Mouse (Mus musculus) B cell, adult 2 months (primary cell): ENCODE measurements around the gene Rhbdd1.

Experiments used
- DNase-seq, 2 experiments: peaks; one replicate each; pipeline ENCODE4 v3.0.0; 2022

The Rhbdd1 gene

GRCm38 (mm10) chr1:82316111-82316745 lies at the start of gene Rhbdd1:
Rhbdd1 (plus strand) TSS chr1:82316452.
- peak; percentile 94 to 95 for DNase-seq

GRCm38 (mm10) chr1:82267547-82267946 lies 48.7 kb upstream of the Rhbdd1 start:
- no peak for DNase-seq

- no peak for DNase-seq
These were observed 44.0 kb upstream of the Rhbdd1 start for GRCm38 (mm10) chr1:82272231-82272630.

- no peak for DNase-seq
These were observed 42.7 kb upstream of the Rhbdd1 start for GRCm38 (mm10) chr1:82273529-82273928.

GRCm38 (mm10) chr1:82274361-82274760 lies 41.9 kb upstream of the Rhbdd1 start:
- DNase-seq, result no peak

GRCm38 (mm10) chr1:82279768-82280167 lies 36.5 kb upstream of the Rhbdd1 start:
- no peak for DNase-seq

- DNase-seq, result no peak
These were observed 34.4 kb upstream of the Rhbdd1 start for GRCm38 (mm10) chr1:82281823-82282222.

GRCm38 (mm10) chr1:82282992-82283611 lies 33.1 kb upstream of the Rhbdd1 start:
- peak; percentile 79 to 82 for DNase-seq

- peak in 1 of 2 experiments; percentile 15 for DNase-seq
These were observed 32.4 kb upstream of the Rhbdd1 start for GRCm38 (mm10) chr1:82283901-82284301.

GRCm38 (mm10) chr1:82284403-82284802 lies 31.8 kb upstream of the Rhbdd1 start:
- no peak for DNase-seq

- peak in 1 of 2 experiments; percentile 18 for DNase-seq
These were observed 30.6 kb upstream of the Rhbdd1 start for GRCm38 (mm10) chr1:82285461-82286189.

- DNase-seq, result no peak
These were observed 29.8 kb upstream of the Rhbdd1 start for GRCm38 (mm10) chr1:82286190-82287051.

- DNase-seq, result no peak
These were observed 29.0 kb upstream of the Rhbdd1 start for GRCm38 (mm10) chr1:82287052-82287775.

- DNase-seq, result no peak
These were observed 28.4 kb upstream of the Rhbdd1 start for GRCm38 (mm10) chr1:82287776-82288325.

GRCm38 (mm10) chr1:82288421-82288990 lies 27.7 kb upstream of the Rhbdd1 start:
- DNase-seq, result no peak

GRCm38 (mm10) chr1:82289116-82289989 lies 26.9 kb upstream of the Rhbdd1 start:
- DNase-seq, result no peak

GRCm38 (mm10) chr1:82289990-82290681 lies 26.1 kb upstream of the Rhbdd1 start:
- peak; percentile 26 to 45 for DNase-seq

- peak; percentile 46 to 54 for DNase-seq
These were observed 25.5 kb upstream of the Rhbdd1 start for GRCm38 (mm10) chr1:82290723-82291150.

GRCm38 (mm10) chr1:82291151-82291797 lies 25.0 kb upstream of the Rhbdd1 start, which contains the start of gene Irs1:
Irs1 (minus strand) TSS chr1:82291416.
- peak; percentile 44 to 50 for DNase-seq
